Mouse (Mus musculus): ENCODE data around the gene Gm6871. TPM values are rescaled to one million over a fixed set of nuclear protein-coding genes. Genes with fewer than 3 reads are reported as not detected.

The Gm6871 gene
- polyA plus RNA-seq (2012; rRNA removed), result 0.02 TPM in 1 of 2 replicates, not detected in the other

DNA sequence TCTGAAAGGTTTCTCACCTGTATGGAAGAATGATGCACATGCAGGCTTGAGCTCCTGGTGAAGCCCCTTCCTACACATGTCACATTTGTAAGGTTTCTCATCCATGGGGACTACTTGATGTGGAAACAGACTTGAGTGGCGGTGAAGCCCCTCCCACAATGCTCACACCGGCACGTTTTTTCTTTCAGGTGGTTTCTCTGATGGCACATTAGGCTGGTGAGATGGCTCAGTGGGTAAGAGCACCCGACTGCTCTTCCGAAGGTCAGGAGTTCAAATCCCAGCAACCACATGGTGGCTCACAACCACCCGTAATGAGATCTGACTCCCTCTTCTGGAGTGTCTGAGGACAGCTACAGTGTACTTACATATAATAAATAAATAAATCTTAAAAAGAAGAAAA lies at the start of gene Gm6871:
Gene Gm6871 (minus strand): TSS at position 101 of the 400 bp plus-strand sequence.

DNA sequence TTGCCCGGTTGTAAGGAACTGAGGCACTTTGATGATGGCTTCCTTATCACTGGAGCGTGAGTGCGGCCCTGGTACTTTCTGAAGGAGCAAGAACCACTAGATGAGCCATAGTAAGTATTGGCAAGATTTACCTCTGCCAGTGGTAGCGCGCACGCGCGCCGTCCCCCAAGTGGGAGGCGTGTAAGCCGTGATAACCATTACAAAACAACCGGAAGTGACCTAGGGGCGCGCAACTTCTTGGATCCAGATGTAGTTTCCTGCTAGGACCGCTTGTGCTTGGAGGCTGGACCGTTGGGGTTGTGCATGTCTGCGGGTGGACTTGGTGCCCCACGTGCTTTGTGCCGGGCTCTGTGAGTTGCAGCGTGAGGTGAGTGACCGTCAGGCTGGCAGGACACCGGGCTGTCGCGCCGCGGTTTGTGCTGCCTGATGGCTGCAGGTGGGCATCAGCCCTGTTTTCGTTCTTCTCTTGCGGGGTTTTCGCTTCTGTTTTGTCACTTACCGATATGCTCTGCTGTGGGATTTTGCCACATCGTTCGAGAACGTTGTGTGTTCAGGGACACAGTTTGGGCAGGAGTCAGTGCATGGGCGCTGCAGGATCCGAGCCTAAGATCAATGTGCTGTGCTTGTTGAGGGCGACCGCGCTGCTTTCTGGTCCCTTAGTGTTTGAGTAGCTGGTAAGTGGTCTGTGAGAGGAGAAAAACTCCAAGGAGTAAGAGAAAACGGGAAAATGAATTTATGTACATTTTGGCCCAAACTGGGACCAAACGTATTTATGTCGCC lies 25.8 kb upstream of the Gm6871 start, which contains the start of gene 2610021A01Rik:
Gene 2610021A01Rik (plus strand): TSS at position 197 of the 780 bp plus-strand sequence.

DNA sequence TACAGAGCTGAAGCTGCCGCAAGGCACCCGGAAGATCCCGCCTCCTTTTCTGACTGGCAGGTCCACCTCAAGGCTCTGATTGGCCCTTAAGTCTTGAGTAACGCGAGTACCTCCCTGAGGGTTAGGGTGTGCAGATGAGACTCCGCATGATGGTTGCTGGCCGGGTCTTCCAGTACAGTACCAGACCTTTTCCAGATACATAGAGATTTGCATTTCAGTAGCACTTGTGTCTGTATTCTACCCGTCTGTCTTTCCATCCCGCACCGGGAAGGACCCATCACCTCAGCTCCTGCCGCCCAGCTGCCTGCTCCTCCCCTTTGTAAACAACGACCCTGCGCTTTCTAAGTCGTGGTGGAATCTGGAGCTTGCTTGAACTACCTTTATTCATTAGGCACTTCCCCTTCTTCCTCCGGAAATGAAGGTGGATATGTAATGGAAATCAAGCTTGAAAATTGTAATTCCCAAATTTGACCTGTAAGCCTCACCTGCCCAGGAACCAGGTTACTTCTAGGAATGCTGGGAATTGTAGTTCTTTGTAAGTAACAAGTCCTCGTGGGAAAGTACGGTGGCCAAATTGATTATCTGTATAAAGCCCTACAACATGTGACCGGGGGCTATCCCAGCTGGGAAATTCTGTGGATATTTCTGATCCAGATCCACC lies 73.9 kb downstream of the Gm6871 start, which contains the start of the genes Gm20449 and AW146154:
Gene Gm20449 (minus strand): TSS at position 29 of the 661 bp plus-strand sequence.
Gene AW146154 (minus strand): TSS at position 502 of the 661 bp plus-strand sequence.

Other genes starting within 250 kb of the Gm6871 start
- gene AI987944, start 180.3 kb downstream of the Gm6871 start, polyA plus RNA-seq (2012; rRNA removed), result 5.0 and 5.1 TPM in 2 replicates
- 0.02 TPM in 2 replicates for gene Vmn2r57, start 125.0 kb downstream of the Gm6871 start, polyA plus RNA-seq (2012; rRNA removed)
- gene Gm20449, start 74.2 kb downstream of the Gm6871 start, polyA plus RNA-seq (2012; rRNA removed), result 0.01 and 0.02 TPM in 2 replicates
- 3.0 and 3.3 TPM in 2 replicates for gene AW146154, start 73.8 kb downstream of the Gm6871 start, polyA plus RNA-seq (2012; rRNA removed)
- gene 2610021A01Rik, start 25.6 kb upstream of the Gm6871 start, polyA plus RNA-seq (2012; rRNA removed), result 3.2 and 4.1 TPM in 2 replicates
- 1.6 and 1.9 TPM in 2 replicates for gene Zfp788, start 59.5 kb upstream of the Gm6871 start, polyA plus RNA-seq (2012; rRNA removed)

Data from liver, embryonic 18 days (tissue).